Mouse (Mus musculus) midbrain, embryonic 16.5 days (tissue): ENCODE results near the gene Prmt8. TPM values are rescaled to one million over a fixed set of nuclear protein-coding genes. Genes with fewer than 3 reads are reported as not detected.

ENCODE experiments used
- ATAC-seq: fragments of 200-750 bp; cut with Nextera tagmentation; 2 replicates; pipeline ENCODE4 v1.8.0; 2017; ENCODE audit warnings: moderate TSS enrichment
- H3K27ac ChIP-seq: fragments of 300-500 bp; sonication (generic); 2 replicates; pipeline ENCODE4 v1.5.1; 2014; ENCODE audit warnings: mild to moderate bottlenecking, low read length, mixed read lengths
- H3K27me3 ChIP-seq: fragments of 300-500 bp; sonication (generic); 2 replicates; pipeline ENCODE4 v1.6.1; 2014; ENCODE audit warnings: low read depth, low read length, mixed read lengths; ENCODE audit not compliant: control insufficient read depth, insufficient read depth
- H3K36me3 ChIP-seq: fragments of 300-500 bp; sonication (generic); 2 replicates; pipeline ENCODE4 v1.6.1; 2014; ENCODE audit warnings: mild to moderate bottlenecking, low read length, moderate library complexity, mixed read lengths; ENCODE audit not compliant: control insufficient read depth, insufficient read depth
- H3K4me1 ChIP-seq: fragments of 300-500 bp; sonication (generic); 2 replicates; pipeline ENCODE4 v1.6.1; 2014; ENCODE audit warnings: mild to moderate bottlenecking, low read length, mixed read lengths; ENCODE audit not compliant: control insufficient read depth, insufficient read depth
- H3K4me2 ChIP-seq: fragments of 300-500 bp; sonication (generic); 2 replicates; pipeline ENCODE4 v1.6.1; 2014; ENCODE audit warnings: mild to moderate bottlenecking, low read length, mixed read lengths
- H3K4me3 ChIP-seq: fragments of 300-500 bp; sonication (generic); 2 replicates; pipeline ENCODE4 v1.5.1; 2014; ENCODE audit warnings: low read depth, mild to moderate bottlenecking, low read length, moderate library complexity, mixed read lengths
- H3K9ac ChIP-seq: fragments of 300-500 bp; sonication (generic); 2 replicates; pipeline ENCODE4 v1.6.1; 2014; ENCODE audit warnings: low read depth, low read length, mixed read lengths
- H3K9me3 ChIP-seq: fragments of 300-500 bp; sonication (generic); replicated peaks from 2 replicates; pipeline ENCODE4 v1.6.1; 2014; ENCODE audit warnings: mild to moderate bottlenecking, low read length, mixed read lengths; ENCODE audit not compliant: control insufficient read depth, poor library complexity, severe bottlenecking
- WGBS: fragments of 180-500 bp; shearing (Covaris S2); extraction: QIAGEN DNeasy Blood & Tissue Kit; methylation state at CpG from one replicate; pipeline ENCODE4 v1.1.7; 2014; 5-methylcytosine and 5-hydroxymethylcytosine counted together
- microRNA-seq: library from miRNA; unstranded; fragments of <30 nt; microRNA quantifications from one replicate; pipeline ENCODE4, GENCODE M21; 2017
- polyA plus RNA-seq: library from polyadenylated mRNA; unstranded; fragments of >200 nt; fragmentation: Nextera tagmentation; extraction: Ambion mirVana; gene quantifications from 2 replicates; pipeline ENCODE4 v1.2.1, GENCODE M21; 2015

The Prmt8 gene
- polyA plus RNA-seq, 1 experiment from 2014 or later: 26.1 TPM

GRCm38 (mm10) chr6:127659966-127660365 is 109.3 kb downstream of the Prmt8 start:
- Histone ChIP-seq H3K9me3 (no peaks in the 10 kb centered on the region), H3K4me1 (no peaks in the 10 kb centered on the region), H3K36me3 (no peaks in the 10 kb centered on the region), H3K27ac (no peak overlapping the region), H3K9ac (no peak overlapping the region), H3K4me2 (no peak overlapping the region), H3K4me3 (no peak overlapping the region), H3K27me3 (no peaks in the 10 kb centered on the region)
- ATAC-seq: no peak
- WGBS: 83% methylated on average over 4 of the region's 4 CpGs

- ATAC-seq: no peak
- Histone ChIP-seq H3K4me2 (no peak overlapping the region), H3K9me3 (no peaks in the 10 kb centered on the region), H3K27me3 (no peaks in the 10 kb centered on the region), H3K4me1 (no peaks in the 10 kb centered on the region), H3K9ac (no peak overlapping the region), H3K27ac (no peak overlapping the region), H3K36me3 (no peaks in the 10 kb centered on the region), H3K4me3 (no peak overlapping the region)
- 66% methylated on average over 5 of the region's 5 CpGs for WGBS
These were observed 109.8 kb downstream of the Prmt8 start for GRCm38 (mm10) chr6:127659472-127659871.

- H3K4me2 ChIP-seq: no peak overlapping the region
- ATAC-seq: no peak
- H3K9me3 ChIP-seq: no peaks in the 10 kb centered on the region
- H3K9ac ChIP-seq: no peak overlapping the region
- no peak overlapping the region for H3K4me3 ChIP-seq
- no peaks in the 10 kb centered on the region for H3K36me3 ChIP-seq
- H3K27ac ChIP-seq: no peak overlapping the region
- WGBS: 91% methylated on average over 11 of the region's 11 CpGs
- no peaks in the 10 kb centered on the region for H3K27me3 ChIP-seq
- H3K4me1 ChIP-seq: no peaks in the 10 kb centered on the region
These were observed 112.1 kb downstream of the Prmt8 start for GRCm38 (mm10) chr6:127657152-127657551.

- no peaks in the 10 kb centered on the region for H3K4me1 ChIP-seq
- H3K27ac ChIP-seq: no peak overlapping the region
- no peak for ATAC-seq
- H3K9me3 ChIP-seq: no peaks in the 10 kb centered on the region
- H3K9ac ChIP-seq: no peak overlapping the region
- no peak overlapping the region for H3K4me2 ChIP-seq
- H3K4me3 ChIP-seq: no peak overlapping the region
- 23% methylated on average over 4 of the region's 4 CpGs for WGBS
- H3K27me3 ChIP-seq: no peaks in the 10 kb centered on the region
- no peaks in the 10 kb centered on the region for H3K36me3 ChIP-seq
These were observed 113.3 kb downstream of the Prmt8 start for GRCm38 (mm10) chr6:127655988-127656387.

GRCm38 (mm10) chr6:127641077-127641801 is 128.0 kb downstream of the Prmt8 start:
- WGBS: 67% methylated on average over 8 of the region's 8 CpGs
- ATAC-seq: no peak
- Histone ChIP-seq H3K4me1 (no peaks in the 10 kb centered on the region), H3K4me2 (no peak overlapping the region), H3K9ac (no peak overlapping the region), H3K27ac (no peak overlapping the region), H3K9me3 (no peaks in the 10 kb centered on the region), H3K27me3 (no peaks in the 10 kb centered on the region), H3K36me3 (no peaks in the 10 kb centered on the region), H3K4me3 (no peak overlapping the region)

Small RNAs within 50 kb of the gene (microRNA-seq; reads per million reads assigned to microRNA genes)
- not detected for gene Mir7233

Other genes starting within 250 kb of the Prmt8 start
- gene Cracr2a, start 208.1 kb downstream of the Prmt8 start, polyA plus RNA-seq: 0.45 and 0.89 TPM in 2 replicates
- gene Tspan11, start 118.1 kb upstream of the Prmt8 start, polyA plus RNA-seq: 5.5 and 5.7 TPM in 2 replicates